Mouse (Mus musculus) thymus, postnatal 36 days (tissue): Measurements from ENCODE around the gene Rftn1.

Experiments
- DNase-seq, 2 experiments: peaks; one replicate each; pipeline ENCODE4 v3.0.0; 2022; ENCODE audit warnings: mixed read lengths in 2 of 2

The Rftn1 gene

GRCm38 (mm10) chr17:50169946-50170427 is 20.5 kb downstream of the Rftn1 start:
- DNase-seq: no peak

- no peak for DNase-seq
Measured at GRCm38 (mm10) chr17:50160904-50161805, 29.3 kb downstream of the Rftn1 start.

- no peak for DNase-seq
Measured at GRCm38 (mm10) chr17:50160357-50160756, 30.1 kb downstream of the Rftn1 start.

- DNase-seq: no peak
Measured at GRCm38 (mm10) chr17:50159816-50160215, 30.7 kb downstream of the Rftn1 start.

GRCm38 (mm10) chr17:50158565-50158964 is 31.9 kb downstream of the Rftn1 start:
- DNase-seq: peak; percentile 48 to 58

GRCm38 (mm10) chr17:50157190-50158150 is 33.0 kb downstream of the Rftn1 start:
- DNase-seq: no peak

- no peak for DNase-seq
Measured at GRCm38 (mm10) chr17:50152085-50152484, 38.4 kb downstream of the Rftn1 start.

- DNase-seq: no peak
Measured at GRCm38 (mm10) chr17:50151208-50151723, 39.2 kb downstream of the Rftn1 start.

- no peak for DNase-seq
Measured at GRCm38 (mm10) chr17:50150416-50151207, 39.9 kb downstream of the Rftn1 start.

GRCm38 (mm10) chr17:50149690-50150210 is 40.7 kb downstream of the Rftn1 start:
- peak in 1 of 2 experiments; percentile 27 for DNase-seq

- peak in 1 of 2 experiments; percentile 38 for DNase-seq
Measured at GRCm38 (mm10) chr17:50147831-50148587, 42.5 kb downstream of the Rftn1 start.

GRCm38 (mm10) chr17:50143354-50143753 is 47.1 kb downstream of the Rftn1 start:
- DNase-seq: no peak

GRCm38 (mm10) chr17:50142553-50142952 is 47.9 kb downstream of the Rftn1 start:
- DNase-seq: no peak

- no peak for DNase-seq
Measured at GRCm38 (mm10) chr17:50142151-50142550, 48.3 kb downstream of the Rftn1 start.

GRCm38 (mm10) chr17:50136060-50136459 is 54.4 kb downstream of the Rftn1 start:
- DNase-seq: peak; percentile 72 to 79

GRCm38 (mm10) chr17:50135466-50135865 is 55.0 kb downstream of the Rftn1 start:
- DNase-seq: no peak

GRCm38 (mm10) chr17:50131698-50132097 is 58.8 kb downstream of the Rftn1 start:
- no peak for DNase-seq

- no peak for DNase-seq
Measured at GRCm38 (mm10) chr17:50130421-50130820, 60.1 kb downstream of the Rftn1 start.

GRCm38 (mm10) chr17:50128392-50128791 is 62.1 kb downstream of the Rftn1 start:
- DNase-seq: no peak

- no peak for DNase-seq
Measured at GRCm38 (mm10) chr17:50127045-50127813, 63.2 kb downstream of the Rftn1 start.
